Mouse (Mus musculus) hindbrain, embryonic 11.5 days (tissue): ENCODE results near the gene 1110002E22Rik. TPM values are rescaled to one million over a fixed set of nuclear protein-coding genes. Genes with fewer than 3 reads are reported as not detected.

Experiments
- ATAC-seq: fragments of 200-750 bp; cut with Nextera tagmentation; 2 replicates; pipeline ENCODE4 v1.8.0; 2017; ENCODE audit warnings: mild to moderate bottlenecking, moderate TSS enrichment, moderate library complexity; ENCODE audit not compliant: low FRiP score
- DNase-seq: peaks from one replicate; pipeline ENCODE4 v3.0.0-alpha.2; 2015; ENCODE audit warnings: low spot score
- H3K27ac ChIP-seq: fragments of 300-500 bp; sonication (generic); 2 replicates; pipeline ENCODE4 v1.5.1; 2014; ENCODE audit warnings: mild to moderate bottlenecking, low read depth, low read length
- H3K27me3 ChIP-seq: fragments of 300-500 bp; sonication (generic); 2 replicates; pipeline ENCODE4 v1.6.1; 2014; ENCODE audit warnings: mild to moderate bottlenecking, low read length, moderate library complexity, mixed read lengths; ENCODE audit not compliant: control insufficient read depth, insufficient read depth
- H3K36me3 ChIP-seq: fragments of 300-500 bp; sonication (generic); 2 replicates; pipeline ENCODE4 v1.6.1; 2014; ENCODE audit warnings: mild to moderate bottlenecking, low read length, moderate library complexity, mixed read lengths; ENCODE audit not compliant: control insufficient read depth, insufficient read depth
- H3K4me1 ChIP-seq: fragments of 300-500 bp; sonication (generic); replicated peaks from 2 replicates; pipeline ENCODE4 v1.6.1; 2014; ENCODE audit warnings: low read length, mixed read lengths; ENCODE audit not compliant: control insufficient read depth, insufficient read depth
- H3K4me2 ChIP-seq: fragments of 300-500 bp; sonication (generic); replicated peaks from 2 replicates; pipeline ENCODE4 v1.6.1; 2014; ENCODE audit warnings: mild to moderate bottlenecking, low read depth, low read length
- H3K4me3 ChIP-seq: fragments of 300-500 bp; sonication (generic); 2 replicates; pipeline ENCODE4 v1.5.1; 2014; ENCODE audit warnings: low read depth, low read length
- H3K9ac ChIP-seq: fragments of 300-500 bp; sonication (generic); 2 replicates; pipeline ENCODE4 v1.6.1; 2014; ENCODE audit warnings: low read depth, low read length
- H3K9me3 ChIP-seq: fragments of 300-500 bp; sonication (generic); 2 replicates; pipeline ENCODE4 v1.6.1; 2016; ENCODE audit warnings: low read length; ENCODE audit not compliant: control insufficient read depth
- WGBS: fragments of 180-500 bp; shearing (Covaris S2); extraction: QIAGEN DNeasy Blood & Tissue Kit; methylation state at CpG from one replicate; pipeline ENCODE4 v1.1.7; 2014; 5-methylcytosine and 5-hydroxymethylcytosine counted together
- polyA plus RNA-seq: library from polyadenylated mRNA; unstranded; fragments of >200 nt; fragmentation: Nextera tagmentation; extraction: Ambion mirVana; gene quantifications from 2 replicates; pipeline ENCODE4 v1.2.1, GENCODE M21; 2014

The 1110002E22Rik gene
- polyA plus RNA-seq, 1 experiment from 2014 or later, result 0.20 TPM

- Histone ChIP-seq H3K4me2 (no peak overlapping the region), H3K27ac (no peak overlapping the region), H3K36me3 (no peaks in the 10 kb centered on the region), H3K27me3 (no peaks in the 10 kb centered on the region), H3K9me3 (no peaks in the 10 kb centered on the region), H3K9ac (no peak overlapping the region), H3K4me1 (no peaks in the 10 kb centered on the region), H3K4me3 (no peak overlapping the region)
- ATAC-seq (no peak), DNase-seq (no peak)
- WGBS, result 81% methylated on average over 1 of the region's 1 CpGs
These were observed 18.3 kb downstream of the 1110002E22Rik start for GRCm38 (mm10) chr3:138083073-138083637.

- no peak overlapping the region for H3K4me2 ChIP-seq
- no peak overlapping the region for H3K4me3 ChIP-seq
- H3K36me3 ChIP-seq, result no peaks in the 10 kb centered on the region
- no peak for ATAC-seq
- no peak overlapping the region for H3K27ac ChIP-seq
- WGBS, result 82% methylated on average over 4 of the region's 4 CpGs
- H3K9me3 ChIP-seq, result no peaks in the 10 kb centered on the region
- H3K27me3 ChIP-seq, result no peaks in the 10 kb centered on the region
- no peaks in the 10 kb centered on the region for H3K4me1 ChIP-seq
- no peak overlapping the region for H3K9ac ChIP-seq
- DNase-seq, result no peak
These were observed 19.0 kb downstream of the 1110002E22Rik start for GRCm38 (mm10) chr3:138083896-138084295.

GRCm38 (mm10) chr3:138095301-138095700, 30.4 kb downstream of the 1110002E22Rik start:
- Histone ChIP-seq H3K36me3 (no peaks in the 10 kb centered on the region), H3K4me2 (no peak overlapping the region), H3K9me3 (no peaks in the 10 kb centered on the region), H3K27ac (no peak overlapping the region), H3K9ac (no peak overlapping the region), H3K4me3 (no peak overlapping the region), H3K4me1 (no peaks in the 10 kb centered on the region), H3K27me3 (no peaks in the 10 kb centered on the region)
- DNase-seq (no peak), ATAC-seq (no peak)
- WGBS, result 83% methylated on average over 3 of the region's 3 CpGs

- Histone ChIP-seq H3K27me3 (no peaks in the 10 kb centered on the region), H3K9ac (no peak overlapping the region), H3K4me3 (no peak overlapping the region), H3K4me2 (no peak overlapping the region), H3K9me3 (no peaks in the 10 kb centered on the region), H3K36me3 (no peaks in the 10 kb centered on the region), H3K27ac (no peak overlapping the region), H3K4me1 (no peaks in the 10 kb centered on the region)
- no peak for DNase-seq
- WGBS, result 81% methylated on average over 10 of the region's 10 CpGs
- ATAC-seq, result no peak
These were observed 30.9 kb downstream of the 1110002E22Rik start for GRCm38 (mm10) chr3:138095718-138096117.

- DNase-seq (no peak), ATAC-seq (no peak)
- 86% methylated on average over 19 of the region's 19 CpGs for WGBS
- no peak overlapping the region for H3K27ac ChIP-seq
- no peaks in the 10 kb centered on the region for H3K4me1 ChIP-seq
- no peaks in the 10 kb centered on the region for H3K9me3 ChIP-seq
- no peaks in the 10 kb centered on the region for H3K27me3 ChIP-seq
- no peaks in the 10 kb centered on the region for H3K36me3 ChIP-seq
- no peak overlapping the region for H3K9ac ChIP-seq
- no peak overlapping the region for H3K4me2 ChIP-seq
- no peak overlapping the region for H3K4me3 ChIP-seq
These were observed 31.6 kb downstream of the 1110002E22Rik start for GRCm38 (mm10) chr3:138096263-138097028.

- Histone ChIP-seq H3K9me3 (no peaks in the 10 kb centered on the region), H3K36me3 (no peaks in the 10 kb centered on the region), H3K27me3 (no peaks in the 10 kb centered on the region), H3K27ac (no peak overlapping the region), H3K9ac (no peak overlapping the region), H3K4me3 (no peak overlapping the region), H3K4me1 (no peaks in the 10 kb centered on the region), H3K4me2 (no peak overlapping the region)
- no peak for DNase-seq
- WGBS, result 72% methylated on average over 1 of the region's 1 CpGs
- ATAC-seq, result no peak
These were observed 32.9 kb downstream of the 1110002E22Rik start for GRCm38 (mm10) chr3:138097718-138098117.

- Histone ChIP-seq H3K4me2 (no peak overlapping the region), H3K9ac (no peak overlapping the region), H3K4me3 (no peak overlapping the region), H3K36me3 (no peaks in the 10 kb centered on the region), H3K9me3 (no peaks in the 10 kb centered on the region), H3K27me3 (no peaks in the 10 kb centered on the region), H3K4me1 (no peaks in the 10 kb centered on the region), H3K27ac (no peak overlapping the region)
- 89% methylated on average over 4 of the region's 4 CpGs for WGBS
- ATAC-seq, result no peak
- DNase-seq, result no peak
These were observed 37.1 kb downstream of the 1110002E22Rik start for GRCm38 (mm10) chr3:138101936-138102335.

GRCm38 (mm10) chr3:138103690-138104089, 38.8 kb downstream of the 1110002E22Rik start:
- H3K9me3 ChIP-seq, result no peaks in the 10 kb centered on the region
- H3K36me3 ChIP-seq, result no peaks in the 10 kb centered on the region
- no peaks in the 10 kb centered on the region for H3K27me3 ChIP-seq
- no peak for DNase-seq
- ATAC-seq, result no peak
- H3K4me2 ChIP-seq, result no peak overlapping the region
- no peak overlapping the region for H3K27ac ChIP-seq
- no peak overlapping the region for H3K4me3 ChIP-seq
- H3K9ac ChIP-seq, result no peak overlapping the region
- 84% methylated on average over 4 of the region's 4 CpGs for WGBS
- H3K4me1 ChIP-seq, result no peaks in the 10 kb centered on the region

GRCm38 (mm10) chr3:138105056-138105455, 40.2 kb downstream of the 1110002E22Rik start:
- H3K4me1 ChIP-seq, result no peaks in the 10 kb centered on the region
- no peak overlapping the region for H3K9ac ChIP-seq
- no peaks in the 10 kb centered on the region for H3K36me3 ChIP-seq
- ATAC-seq, result no peak
- H3K9me3 ChIP-seq, result no peaks in the 10 kb centered on the region
- H3K4me2 ChIP-seq, result no peak overlapping the region
- H3K27ac ChIP-seq, result no peak overlapping the region
- 73% methylated on average over 5 of the region's 5 CpGs for WGBS
- no peak for DNase-seq
- no peak overlapping the region for H3K4me3 ChIP-seq
- no peaks in the 10 kb centered on the region for H3K27me3 ChIP-seq
